Mouse (Mus musculus): ENCODE measurements at regions not wholly inside any gene's neighbourhood (a gene's known extent, or its start where the extent isn't known, plus 50 kb on each side); places are given as distances from the start of the nearest gene placed in this dataset.

DNA sequence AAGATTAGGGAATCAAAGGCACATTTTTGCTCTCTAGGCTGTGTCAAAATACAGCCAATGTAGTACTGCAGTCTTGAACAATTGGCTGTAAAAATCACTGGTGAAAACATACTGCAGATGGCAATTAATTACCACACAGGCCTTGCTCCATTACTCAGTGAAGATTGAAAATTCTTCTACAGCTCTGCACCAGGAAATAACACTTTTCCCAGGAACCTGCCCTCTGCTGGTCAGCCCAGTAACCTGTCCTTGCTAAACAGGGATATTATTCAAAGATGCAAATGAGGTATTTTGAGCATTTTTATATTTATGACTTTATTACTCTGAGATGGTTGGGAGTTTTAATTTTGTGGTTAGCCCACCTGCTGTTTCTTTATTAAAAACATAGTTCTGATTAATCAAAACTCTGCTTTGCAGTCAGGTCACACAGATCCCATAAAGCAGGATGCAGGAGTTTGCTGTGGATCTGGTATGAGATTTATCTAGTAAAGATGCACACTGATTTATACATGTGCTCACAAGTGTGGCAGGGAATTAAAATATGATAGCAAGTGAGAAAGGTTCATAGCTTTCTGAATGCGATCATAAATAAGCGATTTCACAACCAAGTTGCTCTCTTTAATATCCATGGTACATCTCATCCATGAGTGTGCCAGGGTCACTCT, 815.3 kb upstream of the Ghitm start:
- ATAC-seq (ENCODE audit: insufficient read depth, low FRiP score, low TSS enrichment) (peak; percentile 48; the same call in 1 of the 2 replicates), DNase-seq (ENCODE audit: low spot score) (peak; percentile 13)
- no peaks in the 10 kb centered on the region for H3K4me1 ChIP-seq (ENCODE audit: control insufficient read depth, insufficient read depth, low read length)

More for the DNA sequence above, 815.3 kb upstream of the Ghitm start:
- Histone ChIP-seq H3K27me3 (ENCODE audit: control insufficient read depth, insufficient read depth, low read length) (no peaks in the 10 kb centered on the region), H3K36me3 (ENCODE audit: control insufficient read depth, insufficient read depth, low read length) (no peaks in the 10 kb centered on the region), H3K4me2 (ENCODE audit: low read depth) (no peak overlapping the region), H3K4me3 (ENCODE audit: low read depth, low read length) (no peak overlapping the region), H3K27ac (ENCODE audit: low read depth, low read length) (no peak overlapping the region), H3K9me3 (ENCODE audit: control insufficient read depth, low read length) (no peaks in the 10 kb centered on the region), H3K9ac (ENCODE audit: low read length) (no peak overlapping the region)
- WGBS = 92% methylated on average over 2 of the region's 2 CpGs

All from neural tube, embryonic 11.5 days (tissue).